Mouse (Mus musculus) limb, embryonic 11.5 days (tissue): Measurements from ENCODE around the gene Cstf3. TPM values are rescaled to one million over a fixed set of nuclear protein-coding genes. Genes with fewer than 3 reads are reported as not detected.

Source experiments
- ATAC-seq: fragments of 200-750 bp; cut with Nextera tagmentation; 2 replicates; pipeline ENCODE4 v1.8.0; 2017; ENCODE audit warnings: low read depth; ENCODE audit not compliant: insufficient number of reproducible peaks, low FRiP score, low TSS enrichment
- DNase-seq: peaks from one replicate; pipeline ENCODE4 v3.0.0-alpha.2; 2015; ENCODE audit warnings: low spot score
- H3K27ac ChIP-seq: fragments of 300-500 bp; sonication (generic); replicated peaks from 2 replicates; pipeline ENCODE4 v1.5.1; 2014; ENCODE audit warnings: low read depth, mild to moderate bottlenecking, low read length
- H3K27me3 ChIP-seq: fragments of 300-500 bp; sonication (generic); 2 replicates; pipeline ENCODE4 v1.6.1; 2014; ENCODE audit warnings: mild to moderate bottlenecking, low read length, mixed read lengths; ENCODE audit not compliant: control insufficient read depth, insufficient read depth
- H3K36me3 ChIP-seq: fragments of 300-500 bp; sonication (generic); 2 replicates; pipeline ENCODE4 v1.6.1; 2014; ENCODE audit warnings: mild to moderate bottlenecking, low read length, moderate library complexity, mixed read lengths; ENCODE audit not compliant: control insufficient read depth, insufficient read depth
- H3K4me1 ChIP-seq: fragments of 300-500 bp; sonication (generic); 2 replicates; pipeline ENCODE4 v1.6.1; 2014; ENCODE audit warnings: low read length, mixed read lengths; ENCODE audit not compliant: control insufficient read depth, insufficient read depth
- H3K4me2 ChIP-seq: fragments of 300-500 bp; sonication (generic); 2 replicates; pipeline ENCODE4 v1.6.1; 2014; ENCODE audit warnings: low read depth, mild to moderate bottlenecking, moderate library complexity; ENCODE audit not compliant: severe bottlenecking
- H3K4me3 ChIP-seq: fragments of 300-500 bp; sonication (generic); 2 replicates; pipeline ENCODE4 v1.5.1; 2014; ENCODE audit warnings: low read depth, low read length
- H3K9ac ChIP-seq: fragments of 300-500 bp; sonication (generic); 2 replicates; pipeline ENCODE4 v1.6.1; 2014; ENCODE audit warnings: mild to moderate bottlenecking, low read length
- H3K9me3 ChIP-seq: fragments of 300-500 bp; sonication (generic); 2 replicates; pipeline ENCODE4 v1.6.1; 2016; ENCODE audit warnings: low read length; ENCODE audit not compliant: control insufficient read depth
- WGBS: fragments of 180-500 bp; shearing (Covaris S2); extraction: QIAGEN DNeasy Blood & Tissue Kit; methylation state at CpG from one replicate; pipeline ENCODE4 v1.1.7; 2014; 5-methylcytosine and 5-hydroxymethylcytosine counted together
- polyA plus RNA-seq: library from polyadenylated mRNA; unstranded; fragments of >200 nt; fragmentation: Nextera tagmentation; extraction: Ambion mirVana; gene quantifications from 2 replicates; pipeline ENCODE4 v1.2.1, GENCODE M21; 2014

Gene Cstf3
- polyA plus RNA-seq, 1 experiment from 2014 or later = 87.9 TPM

DNA sequence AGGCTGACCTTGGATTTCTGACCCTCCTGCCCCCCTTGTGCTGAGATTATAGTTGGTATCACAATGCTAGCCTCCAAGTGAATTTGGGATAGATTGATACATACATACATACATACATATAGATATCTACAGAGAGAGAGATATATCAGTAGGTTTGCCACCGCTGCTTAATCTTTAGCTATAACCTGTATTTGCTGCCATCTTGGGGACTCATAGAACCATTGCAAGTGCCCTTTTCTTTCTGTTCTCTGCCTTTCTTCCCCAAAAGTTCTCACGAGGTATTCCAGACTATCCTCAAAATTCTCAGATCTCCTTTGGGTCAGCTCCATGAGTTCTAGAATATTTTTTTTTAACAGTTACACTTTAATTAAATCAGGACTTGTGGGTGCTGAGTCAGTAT lies 4.7 kb upstream of the Cstf3 start:
- no peak overlapping the region for H3K27ac ChIP-seq
- 59% methylated on average over 2 of the region's 2 CpGs for WGBS
- no peak overlapping the region for H3K9ac ChIP-seq
- no peak overlapping the region for H3K4me3 ChIP-seq
- no peaks in the 10 kb centered on the region for H3K36me3 ChIP-seq
- ATAC-seq = no peak
- H3K4me2 ChIP-seq = no peak overlapping the region
- H3K27me3 ChIP-seq = no peaks in the 10 kb centered on the region
- no peaks in the 10 kb centered on the region for H3K9me3 ChIP-seq
- DNase-seq = no peak
- no peaks in the 10 kb centered on the region for H3K4me1 ChIP-seq

DNA sequence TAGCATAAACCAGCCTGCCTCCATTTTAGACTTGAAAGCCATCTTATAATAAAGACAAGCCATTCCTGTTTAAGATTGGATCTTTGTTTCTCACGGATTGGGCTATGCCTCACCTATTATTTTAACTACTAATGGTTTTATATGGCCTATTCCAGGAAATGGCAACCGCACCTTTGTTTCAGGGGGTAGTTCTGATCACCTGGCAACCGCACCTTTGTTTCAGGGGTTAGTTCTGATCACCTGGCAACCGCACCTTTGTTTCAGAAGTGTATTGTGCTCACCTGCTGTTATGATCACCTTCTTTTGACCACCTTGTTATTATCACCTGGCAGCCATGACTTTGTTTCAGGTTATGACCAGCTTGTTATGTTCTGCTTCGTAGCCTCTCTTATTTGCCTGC lies 1.8 kb upstream of the Cstf3 start:
- WGBS = 93% methylated on average over 5 of the region's 5 CpGs
- no peak overlapping the region for H3K27ac ChIP-seq

DNA sequence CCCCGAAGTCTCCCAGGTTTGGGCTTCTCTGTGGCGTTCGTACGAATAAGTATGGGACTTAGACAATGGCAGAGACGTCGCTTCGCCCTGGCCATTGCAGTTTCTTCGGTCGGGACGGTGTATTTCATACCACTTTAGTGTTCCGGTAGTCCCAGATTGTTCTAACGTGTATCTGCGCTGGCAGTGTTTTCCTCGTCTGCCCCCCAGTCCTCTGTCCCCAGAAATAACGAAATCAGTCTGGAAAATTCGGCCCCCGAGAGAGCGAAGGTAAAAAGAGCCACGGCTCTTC lies 450 bp downstream of the Cstf3 start:
- no peak for DNase-seq
- Histone ChIP-seq H3K9ac (peak overlapping the region; percentile 93), H3K27ac (peak overlapping the region; percentile 61; the same call in 1 of the 2 replicates), H3K4me2 (peak overlapping the region; percentile 59), H3K4me3 (peak overlapping the region; percentile 90), H3K27me3 (no peaks in the 10 kb centered on the region), H3K36me3 (no peaks in the 10 kb centered on the region), H3K4me1 (peaks cover 4% of the 10 kb centered on the region), H3K9me3 (no peaks in the 10 kb centered on the region)
- ATAC-seq = no peak
- under 1% methylated on average over 19 of the region's 19 CpGs for WGBS

More for the DNA sequence above, 1.8 kb upstream of the Cstf3 start:
- Histone ChIP-seq H3K27me3 (no peaks in the 10 kb centered on the region), H3K4me3 (no peak overlapping the region), H3K9ac (no peak overlapping the region), H3K9me3 (no peaks in the 10 kb centered on the region), H3K36me3 (no peaks in the 10 kb centered on the region), H3K4me1 (peaks cover 4% of the 10 kb centered on the region), H3K4me2 (no peak overlapping the region)
- DNase-seq = peak; percentile 16
- no peak for ATAC-seq

DNA sequence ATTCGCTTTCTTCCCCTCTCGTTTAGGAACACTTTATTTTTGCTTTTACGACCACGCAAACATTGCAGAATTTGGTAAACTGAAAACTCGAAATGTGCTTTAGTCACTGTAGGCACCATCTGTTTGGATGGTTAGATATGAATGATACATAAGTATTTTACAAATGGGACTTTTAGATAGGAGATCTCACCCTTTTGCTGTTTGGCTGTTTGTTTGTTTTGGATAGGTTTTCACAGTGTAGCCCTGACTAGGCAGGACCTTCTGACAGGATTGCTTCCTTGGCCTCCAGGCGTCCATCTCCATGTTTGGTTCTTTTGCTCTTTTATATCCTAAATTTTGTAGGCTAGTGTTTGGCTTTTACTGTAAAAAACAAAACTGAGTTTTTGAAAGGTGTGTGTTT lies 818 bp downstream of the Cstf3 start:
- Histone ChIP-seq H3K36me3 (no peaks in the 10 kb centered on the region), H3K4me3 (peak overlapping the region; percentile 90), H3K27me3 (no peaks in the 10 kb centered on the region), H3K4me2 (peak overlapping the region; percentile 59), H3K9ac (peak overlapping the region; percentile 93), H3K27ac (no peak overlapping the region), H3K4me1 (peaks cover 4% of the 10 kb centered on the region), H3K9me3 (no peaks in the 10 kb centered on the region)
- 1% methylated on average over 6 of the region's 6 CpGs for WGBS
- DNase-seq = peak; percentile 20
- no peak for ATAC-seq

DNA sequence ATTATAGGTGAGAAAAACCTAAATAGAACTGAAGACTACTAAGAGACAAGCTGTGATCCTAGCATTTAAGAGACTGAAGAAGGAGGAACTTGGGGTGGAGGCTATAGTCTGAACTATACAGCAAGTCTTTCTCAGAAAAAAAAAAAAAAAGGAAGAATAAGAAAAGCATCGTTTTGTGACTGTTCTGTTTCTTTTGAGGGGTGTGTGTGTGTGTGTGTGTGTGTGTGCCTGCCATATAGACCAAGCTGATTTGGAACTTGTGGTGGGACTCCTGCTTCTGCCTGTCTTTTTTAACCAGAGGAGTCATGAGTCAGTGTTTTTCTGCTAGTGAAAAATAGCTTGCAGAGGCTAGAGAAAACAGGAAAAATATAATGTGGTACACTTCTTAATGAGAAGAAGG lies 4.7 kb downstream of the Cstf3 start:
- Histone ChIP-seq H3K4me1 (peaks cover 4% of the 10 kb centered on the region), H3K9me3 (no peaks in the 10 kb centered on the region), H3K36me3 (no peaks in the 10 kb centered on the region), H3K4me2 (no peak overlapping the region), H3K9ac (no peak overlapping the region), H3K27me3 (no peaks in the 10 kb centered on the region), H3K27ac (no peak overlapping the region), H3K4me3 (no peak overlapping the region)
- WGBS = 60% methylated on average over 1 of the region's 1 CpGs
- DNase-seq (no peak), ATAC-seq (no peak)

DNA sequence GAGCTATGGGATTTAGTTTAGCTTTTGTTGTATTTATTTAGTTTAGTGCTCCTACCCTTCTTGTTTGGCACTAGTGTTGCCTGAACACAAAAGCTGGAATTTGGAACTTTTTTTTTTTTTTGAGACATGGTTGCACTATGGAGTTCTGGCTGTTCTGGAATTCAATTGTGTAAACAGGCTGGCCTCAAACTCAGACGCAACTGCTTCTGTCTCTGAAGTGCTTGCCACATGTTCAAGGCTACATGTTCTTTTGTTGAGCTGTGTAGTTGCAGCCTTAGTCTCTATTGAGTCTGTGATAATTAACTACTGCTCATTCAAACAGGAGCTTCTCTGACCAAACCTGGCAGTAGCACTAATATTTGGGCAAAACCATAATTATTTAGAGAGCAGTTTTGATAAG lies 13.1 kb downstream of the Cstf3 start:
- DNase-seq = no peak
- H3K4me1 ChIP-seq = no peaks in the 10 kb centered on the region
- WGBS = 73% methylated on average over 1 of the region's 1 CpGs

DNA sequence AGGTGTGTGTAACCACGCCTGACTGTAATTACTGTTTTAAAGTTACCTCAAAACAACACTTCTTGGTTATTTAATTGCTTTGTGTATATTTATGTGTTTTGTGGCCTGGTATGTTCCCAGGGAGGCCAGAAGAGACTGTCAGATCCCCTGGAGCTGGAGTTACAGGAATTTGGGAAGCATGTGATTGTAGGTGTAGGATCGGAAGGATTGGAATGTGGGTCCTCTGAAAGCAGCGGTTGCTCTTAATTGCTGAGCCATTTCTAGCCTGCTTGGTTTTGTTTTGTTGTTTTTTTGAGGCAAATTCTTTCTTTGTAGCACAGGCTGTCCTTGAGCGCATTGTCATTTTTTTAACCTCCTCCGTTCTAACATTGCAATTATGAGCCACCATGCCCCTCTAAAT lies 14.4 kb downstream of the Cstf3 start:
- no peak for ATAC-seq
- H3K27ac ChIP-seq = no peak overlapping the region
- H3K36me3 ChIP-seq = no peaks in the 10 kb centered on the region
- H3K9ac ChIP-seq = no peak overlapping the region
- no peak overlapping the region for H3K4me3 ChIP-seq
- H3K4me2 ChIP-seq = no peak overlapping the region
- no peaks in the 10 kb centered on the region for H3K9me3 ChIP-seq
- H3K4me1 ChIP-seq = no peaks in the 10 kb centered on the region
- no peak for DNase-seq
- no peaks in the 10 kb centered on the region for H3K27me3 ChIP-seq
- WGBS = 67% methylated on average over 5 of the region's 5 CpGs

More for the DNA sequence above, 13.1 kb downstream of the Cstf3 start:
- no peak for ATAC-seq
- H3K4me2 ChIP-seq = no peak overlapping the region
- H3K9me3 ChIP-seq = no peaks in the 10 kb centered on the region
- no peak overlapping the region for H3K9ac ChIP-seq
- H3K4me3 ChIP-seq = no peak overlapping the region
- no peaks in the 10 kb centered on the region for H3K27me3 ChIP-seq
- H3K36me3 ChIP-seq = no peaks in the 10 kb centered on the region
- H3K27ac ChIP-seq = no peak overlapping the region

DNA sequence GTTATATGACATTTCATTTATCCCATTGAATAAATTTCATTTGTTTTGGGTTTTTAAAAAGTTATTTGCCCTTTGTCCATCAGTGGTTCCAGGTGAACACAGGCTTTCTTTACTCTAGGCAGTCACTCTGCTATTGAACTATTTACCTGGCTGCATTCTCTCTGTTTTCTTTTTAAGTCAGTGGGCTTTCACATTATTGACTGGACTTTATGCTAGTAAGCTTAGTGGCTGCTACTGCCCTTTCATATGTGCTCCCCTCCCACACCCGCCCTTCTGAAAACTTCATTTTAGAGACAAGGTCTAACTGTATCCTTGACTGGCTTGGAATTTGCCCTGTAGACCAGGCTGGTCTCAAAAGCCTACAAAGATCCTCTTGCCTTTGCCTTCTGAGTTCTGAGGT lies 15.2 kb downstream of the Cstf3 start:
- ATAC-seq = no peak
- Histone ChIP-seq H3K4me2 (no peak overlapping the region), H3K4me3 (no peak overlapping the region), H3K4me1 (no peaks in the 10 kb centered on the region), H3K36me3 (no peaks in the 10 kb centered on the region), H3K9me3 (no peaks in the 10 kb centered on the region), H3K27me3 (no peaks in the 10 kb centered on the region), H3K9ac (no peak overlapping the region), H3K27ac (no peak overlapping the region)
- DNase-seq = no peak
- WGBS = 97% methylated on average over 1 of the region's 1 CpGs

DNA sequence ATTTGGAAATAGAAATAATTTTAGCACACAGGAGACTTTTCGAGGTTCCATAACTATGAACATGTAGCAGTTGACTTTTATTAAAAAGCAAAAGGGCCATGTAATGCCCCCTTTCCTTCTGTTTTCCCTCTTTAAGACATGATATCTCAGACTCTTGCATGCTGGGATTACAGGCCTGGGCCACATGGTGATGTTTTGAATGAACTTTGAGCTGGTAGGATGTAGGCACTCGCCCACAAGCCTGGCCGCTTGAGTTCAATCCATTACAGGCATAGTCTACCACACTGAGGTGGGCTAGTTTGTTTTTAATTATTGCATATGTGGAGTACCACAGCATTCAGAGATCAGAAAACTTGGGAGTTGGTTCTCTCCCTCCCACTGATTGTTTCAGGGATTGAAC lies 24.5 kb downstream of the Cstf3 start:
- Histone ChIP-seq H3K4me3 (no peak overlapping the region), H3K27me3 (no peaks in the 10 kb centered on the region), H3K4me1 (no peaks in the 10 kb centered on the region), H3K9ac (no peak overlapping the region), H3K36me3 (no peaks in the 10 kb centered on the region), H3K4me2 (no peak overlapping the region), H3K9me3 (no peaks in the 10 kb centered on the region), H3K27ac (no peak overlapping the region)
- DNase-seq (no peak), ATAC-seq (no peak)
- 95% methylated on average over 3 of the region's 3 CpGs for WGBS
